Mouse (Mus musculus): Measurements from ENCODE around the gene 2210011C24Rik.
"Not testable (repeated sequence)": the region's sequence is repeated elsewhere in the genome, so short reads cannot be mapped to it uniquely, and the experiment has no call there.

Gene 2210011C24Rik

DNA sequence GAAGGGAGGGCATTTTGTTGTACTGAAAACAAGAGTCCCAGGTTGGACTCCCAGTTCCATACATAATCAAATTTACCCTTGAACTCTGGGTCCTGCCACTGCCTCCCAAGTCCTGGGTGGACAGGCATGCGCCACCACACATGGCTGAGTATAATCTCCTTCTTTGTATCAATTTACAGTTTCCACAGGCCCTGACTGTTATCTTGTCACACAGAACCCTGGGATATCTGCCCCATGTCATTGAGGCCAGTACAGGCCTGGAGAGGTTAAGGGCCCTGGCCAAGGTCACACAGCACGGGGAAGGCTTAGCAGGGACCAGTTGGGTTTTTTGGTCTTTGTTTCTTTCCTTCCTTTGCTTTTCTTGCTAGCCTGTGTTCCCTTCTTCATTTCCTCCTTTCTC lies 19.5 kb downstream of the 2210011C24Rik start:
- DNase-seq, result no peak

DNA sequence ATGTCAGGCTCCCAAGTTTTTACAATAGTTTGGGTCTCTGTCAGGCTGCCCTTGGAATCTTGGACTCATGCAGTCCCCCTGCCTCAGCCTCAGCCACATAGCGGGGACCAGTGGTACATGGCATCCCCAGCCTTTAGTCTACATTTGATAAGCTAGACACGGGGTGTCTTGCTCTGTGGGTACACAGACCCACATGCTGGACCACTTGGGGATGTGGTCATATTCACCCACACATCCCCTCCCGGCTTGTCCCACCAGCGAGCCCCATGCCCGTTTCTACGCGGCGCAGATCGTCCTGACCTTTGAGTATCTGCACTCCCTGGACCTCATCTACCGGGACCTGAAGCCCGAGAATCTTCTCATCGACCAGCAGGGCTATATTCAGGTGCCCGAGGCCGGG lies 21.8 kb downstream of the 2210011C24Rik start:
- no peak for DNase-seq

DNA sequence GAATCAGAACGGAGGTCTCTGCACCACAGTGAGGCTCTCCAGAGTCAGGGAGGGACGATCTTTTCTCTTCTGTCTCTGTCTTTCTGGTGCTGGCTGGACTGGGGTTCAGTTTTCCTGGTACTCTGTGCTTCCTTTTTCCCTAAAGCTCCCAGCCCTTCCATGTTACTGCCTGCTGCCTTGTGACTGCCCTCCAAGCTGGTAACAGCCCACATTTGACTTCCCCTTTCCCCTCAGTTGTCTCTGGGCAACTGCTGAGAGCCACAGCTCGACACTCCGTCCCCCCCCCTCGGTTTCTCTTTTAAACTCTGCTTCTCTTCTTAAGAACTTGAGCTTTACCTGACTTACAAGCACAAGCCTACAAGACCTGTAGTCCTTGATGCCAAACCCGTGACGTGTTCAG lies 22.7 kb downstream of the 2210011C24Rik start:
- DNase-seq, result no peak

DNA sequence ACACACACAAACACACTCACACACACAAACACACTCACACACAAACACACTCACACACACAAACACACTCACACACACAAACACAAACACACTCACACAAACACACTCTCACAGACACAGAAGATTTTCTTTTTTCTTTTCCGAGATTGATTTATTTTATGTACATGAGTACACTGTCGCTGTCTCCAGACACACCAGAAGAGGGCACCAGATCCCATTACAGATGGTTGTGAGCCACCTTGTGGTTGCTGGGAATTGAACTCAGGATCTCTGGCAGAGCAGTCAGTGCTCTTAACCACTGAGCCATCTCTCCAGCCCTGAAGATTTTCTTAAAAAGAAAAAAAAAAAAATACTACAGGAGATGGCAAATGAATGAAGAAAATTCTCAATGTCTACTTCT lies 28.7 kb downstream of the 2210011C24Rik start:
- DNase-seq, result not testable (repeated sequence)

DNA sequence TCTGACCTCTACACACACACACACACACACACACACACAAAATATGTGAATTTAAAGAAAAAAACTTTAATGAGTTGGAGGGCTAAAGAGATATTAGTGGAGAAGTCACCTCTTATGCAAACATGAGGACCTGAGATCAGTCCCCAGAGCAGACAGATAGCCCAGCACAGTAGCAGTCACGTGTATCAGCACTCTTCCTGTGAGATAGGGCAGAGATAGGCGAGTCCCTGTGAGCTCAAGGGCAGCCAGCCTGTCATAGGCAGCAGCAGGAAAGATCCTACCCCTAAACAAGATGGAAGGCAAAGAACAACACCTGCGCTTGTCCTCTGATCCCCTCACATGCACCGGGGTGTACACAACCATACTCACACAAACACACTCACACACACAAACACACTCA lies 29.5 kb downstream of the 2210011C24Rik start:
- DNase-seq, result no peak

DNA sequence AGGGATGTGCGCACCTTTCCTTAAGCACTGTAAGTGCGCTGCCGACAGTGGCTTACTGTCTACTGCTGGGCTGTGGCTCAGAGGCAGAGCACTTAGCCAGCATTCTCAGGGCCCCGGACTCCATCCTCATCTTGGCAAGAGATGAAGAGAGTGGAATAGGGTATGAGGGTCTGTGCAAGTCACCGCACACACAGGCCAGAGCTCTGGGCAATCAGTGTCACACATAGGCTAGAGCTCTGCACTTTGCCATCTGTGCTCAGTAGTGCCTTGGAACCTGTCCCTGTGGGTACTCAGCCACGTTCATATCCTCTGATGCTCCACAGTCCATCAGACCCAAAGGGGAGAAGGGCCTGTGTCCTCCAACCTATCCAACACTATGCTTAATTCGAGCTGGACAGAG lies 30.4 kb downstream of the 2210011C24Rik start:
- no peak for DNase-seq

DNA sequence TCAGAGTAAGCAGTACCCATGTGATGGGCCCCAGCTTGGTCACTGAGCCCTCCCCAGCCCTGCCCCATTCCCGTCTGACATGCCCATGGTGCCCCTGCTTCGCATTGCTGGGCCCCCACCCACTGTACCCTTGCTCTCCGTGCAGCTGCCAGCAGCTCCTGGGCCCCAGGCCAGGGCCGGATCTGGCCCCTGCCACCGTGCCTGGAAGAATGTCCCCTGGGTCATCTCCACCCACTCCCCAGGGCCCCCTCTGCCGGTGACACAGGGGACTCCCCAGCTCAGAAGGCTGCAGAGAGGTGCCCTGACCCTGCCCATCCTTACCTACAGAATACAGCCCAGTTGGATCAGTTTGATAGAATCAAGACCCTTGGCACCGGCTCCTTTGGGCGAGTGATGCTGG lies 31.1 kb downstream of the 2210011C24Rik start:
- DNase-seq, result no peak

DNA sequence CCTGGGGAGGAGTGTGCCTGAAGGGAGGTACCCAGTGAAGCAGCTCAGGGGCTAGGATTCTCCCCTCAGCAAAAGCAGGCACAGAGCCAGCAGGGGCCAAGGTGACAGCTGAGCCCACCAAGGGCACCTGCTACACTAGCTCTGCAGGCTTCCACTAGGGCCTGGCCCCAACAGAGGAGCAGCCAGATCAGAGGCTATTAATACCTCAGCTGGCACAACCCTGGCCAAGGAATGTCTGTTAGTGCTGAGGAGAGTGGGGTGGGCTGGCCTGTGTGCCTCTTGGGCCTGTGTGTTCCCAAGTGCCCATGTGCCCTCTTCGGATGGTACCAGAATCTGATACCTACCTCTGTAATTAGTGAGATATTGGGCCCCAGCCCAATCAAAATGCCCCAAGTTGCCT lies 31.7 kb downstream of the 2210011C24Rik start:
- DNase-seq, result no peak

DNA sequence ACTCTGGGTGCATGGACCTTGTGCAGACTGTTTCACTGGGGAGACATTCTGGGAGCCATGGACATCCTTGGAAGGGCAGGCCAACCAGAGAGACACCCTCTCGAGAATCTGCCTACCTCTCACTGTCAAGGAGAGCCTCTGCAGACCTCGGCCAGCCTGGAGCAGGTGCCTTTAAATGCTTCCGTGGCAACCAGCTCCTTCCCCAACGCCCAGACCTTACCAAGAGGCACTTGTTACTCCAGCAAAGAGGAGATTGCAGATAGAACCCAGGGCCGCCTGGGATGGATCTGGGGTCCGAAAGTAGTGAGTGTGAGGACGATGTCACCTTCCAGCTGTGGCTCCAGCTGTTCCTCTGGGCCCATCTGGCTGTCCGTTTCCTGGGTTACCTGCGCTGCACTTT lies 33.8 kb downstream of the 2210011C24Rik start:
- no peak for DNase-seq

DNA sequence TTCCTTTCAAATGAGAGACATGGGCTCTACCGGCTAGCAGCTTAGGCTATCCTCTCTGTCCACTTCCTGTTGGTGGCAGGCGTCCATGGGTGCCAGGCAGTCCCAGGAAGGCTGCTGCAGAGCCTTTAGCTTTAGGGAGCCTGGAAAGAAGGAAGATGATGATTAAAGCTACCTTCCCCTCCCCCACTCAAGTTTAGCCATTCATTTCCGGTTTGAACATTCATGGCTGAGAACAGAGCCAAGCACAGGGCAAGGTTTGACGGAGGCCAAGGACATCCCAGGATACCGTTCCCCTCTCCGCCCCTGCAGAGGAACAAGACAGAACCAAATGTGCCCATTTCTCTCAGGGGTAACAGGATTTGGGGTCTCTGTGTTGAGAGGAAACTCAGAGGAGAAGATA lies 34.3 kb downstream of the 2210011C24Rik start:
- no peak for DNase-seq

DNA sequence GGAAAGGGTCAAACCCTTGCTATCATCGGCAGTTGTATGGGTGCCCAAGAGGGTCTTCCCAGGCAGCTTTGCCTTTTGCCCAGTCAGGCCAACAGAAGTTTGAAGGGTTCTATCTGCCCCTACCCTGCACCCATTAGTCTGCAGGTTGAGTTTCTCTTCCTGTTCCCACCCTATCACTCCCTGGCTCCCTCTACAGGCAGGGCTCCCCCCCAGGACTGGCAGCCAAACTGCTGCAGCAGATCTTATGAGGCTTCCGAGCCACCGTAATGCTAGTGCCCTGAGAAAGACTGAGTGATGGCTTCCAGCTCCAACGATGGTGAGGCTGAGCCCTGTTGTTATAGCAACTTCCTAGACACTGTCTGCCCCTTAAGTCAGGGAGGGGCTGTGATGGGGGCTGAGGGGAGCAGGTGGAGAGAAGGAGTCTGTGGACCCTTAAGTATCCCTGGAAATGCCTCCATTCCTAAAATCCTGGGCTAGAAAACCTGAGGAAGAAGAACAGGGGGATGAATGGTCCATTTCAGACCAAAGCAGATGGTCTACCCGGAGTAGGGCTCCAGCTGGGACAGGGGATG lies 35.1 kb downstream of the 2210011C24Rik start:
- no peak for DNase-seq

DNA sequence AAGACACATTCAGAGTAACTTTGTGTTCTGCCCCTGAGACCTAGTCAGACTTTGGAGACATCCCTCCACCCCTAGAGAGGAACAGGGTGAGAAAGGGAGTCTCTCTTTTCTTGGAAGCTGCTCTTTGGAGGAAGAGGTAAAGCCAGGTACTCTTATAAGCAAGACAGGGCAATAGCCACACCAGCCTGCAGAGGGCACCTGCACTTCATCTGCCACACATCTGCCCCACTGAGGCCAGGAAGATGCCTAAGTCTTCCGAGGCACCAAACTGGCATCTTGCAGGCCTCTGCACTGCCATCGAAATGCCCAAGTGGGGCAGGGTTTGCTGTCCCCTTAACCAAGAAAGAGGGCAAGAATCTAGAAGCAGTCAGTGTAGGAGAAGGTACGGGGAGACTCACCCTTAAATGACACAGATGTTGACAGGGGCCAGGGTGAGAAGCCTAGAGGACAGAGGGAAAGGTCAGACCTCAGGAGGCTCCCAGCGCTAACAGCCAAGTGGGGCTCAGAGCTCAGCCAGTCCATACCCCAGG lies 35.8 kb downstream of the 2210011C24Rik start:
- DNase-seq, result no peak

DNA sequence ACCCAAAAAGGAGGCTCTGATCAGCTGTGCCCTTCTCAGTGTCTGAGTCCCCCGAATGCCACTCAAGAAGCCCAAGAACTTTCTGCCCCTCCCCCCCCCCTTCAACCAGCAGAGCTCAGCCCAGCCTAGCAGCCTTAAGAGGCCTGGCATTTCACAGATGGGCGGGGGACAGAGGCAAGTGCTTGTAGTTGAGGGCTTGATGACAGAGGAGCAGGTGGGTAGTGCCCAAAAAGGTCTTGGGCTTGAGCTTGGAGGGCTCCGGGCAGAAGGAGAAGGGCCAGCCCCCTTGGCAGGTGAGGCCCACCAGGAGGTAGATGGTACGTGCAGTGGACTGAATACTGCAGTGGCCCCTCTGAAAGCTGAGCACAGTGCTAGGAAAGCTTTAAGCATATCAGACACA lies 37.5 kb downstream of the 2210011C24Rik start:
- no peak for DNase-seq

DNA sequence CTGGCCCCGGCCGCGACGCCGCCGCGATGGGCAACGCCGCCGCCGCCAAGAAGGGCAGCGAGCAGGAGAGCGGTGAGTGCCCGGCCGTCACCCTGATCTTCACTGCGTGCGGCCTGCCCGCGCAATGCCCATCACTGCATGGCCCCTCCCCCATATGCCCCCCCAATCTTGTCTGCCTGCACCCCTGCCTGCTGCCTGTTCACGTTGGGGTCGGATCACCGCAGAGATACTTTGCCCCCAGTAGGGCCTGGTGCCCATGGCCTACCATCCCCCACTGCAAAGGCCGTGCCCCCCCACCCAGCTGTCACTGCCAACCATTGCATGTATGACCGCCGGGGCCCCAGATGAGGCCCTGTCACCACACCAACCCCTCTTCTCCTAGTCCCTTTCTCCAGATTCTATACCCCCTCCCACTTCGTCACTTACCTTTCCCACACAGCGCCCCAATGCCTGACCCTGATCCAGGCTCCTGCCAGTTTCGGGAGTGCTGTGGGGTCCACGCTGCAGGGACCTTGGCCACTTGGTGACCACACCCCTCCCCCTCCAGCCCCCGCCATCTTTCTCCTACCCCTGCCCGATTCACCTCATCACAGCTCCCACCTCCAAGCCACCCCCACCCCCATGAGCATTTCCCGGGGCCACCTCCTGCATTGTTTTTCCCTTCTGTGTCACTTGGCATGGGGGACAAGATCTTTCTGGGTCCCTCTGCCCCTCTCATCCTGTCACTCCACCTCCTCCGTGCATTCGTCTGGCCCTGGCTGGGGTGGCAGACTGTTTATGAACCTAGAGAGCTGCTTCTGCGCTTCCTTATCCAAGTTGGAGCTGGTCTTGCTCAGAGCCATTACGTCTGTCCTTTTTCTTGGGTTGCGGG lies 38.6 kb downstream of the 2210011C24Rik start:
- DNase-seq, result peak; percentile 39

DNA sequence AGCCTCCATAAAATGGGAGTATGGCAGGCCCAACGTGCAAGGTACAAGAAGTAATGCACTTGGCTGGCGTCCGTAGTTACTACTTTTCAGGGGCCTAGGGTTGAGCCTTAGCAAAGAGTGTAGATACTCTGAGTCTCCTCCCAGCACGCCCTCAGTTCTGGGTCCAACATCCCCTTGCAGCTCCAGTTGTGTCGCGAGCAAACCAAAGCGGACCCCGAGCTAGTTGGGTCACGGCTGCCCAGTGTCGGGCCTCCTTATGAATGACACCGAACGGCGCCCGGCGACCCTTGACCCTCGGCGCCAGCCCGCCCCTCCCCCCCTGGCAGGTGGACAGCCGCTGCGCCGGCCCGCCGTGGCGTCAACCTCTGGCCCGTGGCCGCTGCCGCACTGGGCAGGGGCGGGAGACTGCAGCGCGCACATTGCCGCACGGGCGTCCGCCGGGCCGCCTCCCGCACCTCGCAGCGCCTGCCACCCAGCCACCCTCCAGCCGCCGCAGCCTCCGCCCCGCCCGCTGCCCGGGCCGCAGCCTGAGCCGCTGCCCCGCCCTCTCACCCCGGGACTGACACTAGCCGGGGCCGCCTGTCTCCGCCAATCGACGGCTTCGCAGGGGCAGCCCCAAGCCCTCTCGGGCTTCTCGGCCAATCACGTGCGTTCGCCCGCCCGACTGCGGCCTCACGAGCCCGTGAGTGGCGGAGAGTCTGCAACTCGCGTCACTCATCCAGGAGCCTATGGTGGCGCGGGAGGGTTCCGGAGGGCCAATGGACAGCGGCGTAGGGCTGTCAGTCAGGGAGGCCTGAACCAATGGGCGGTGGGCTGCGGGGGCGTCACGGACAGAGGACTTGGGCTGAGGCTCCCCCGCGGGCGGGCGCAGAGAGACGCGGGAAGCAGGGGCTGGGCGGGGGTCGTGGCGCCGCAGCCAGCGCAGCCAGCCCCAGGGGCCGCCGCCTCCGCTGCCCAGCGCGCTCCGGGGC lies 39.5 kb downstream of the 2210011C24Rik start, which contains the start of gene Prkaca:
TSS of gene Prkaca (plus strand) at position 844 of the 971 bp plus-strand sequence.
- DNase-seq, result peak; percentile 98

DNA sequence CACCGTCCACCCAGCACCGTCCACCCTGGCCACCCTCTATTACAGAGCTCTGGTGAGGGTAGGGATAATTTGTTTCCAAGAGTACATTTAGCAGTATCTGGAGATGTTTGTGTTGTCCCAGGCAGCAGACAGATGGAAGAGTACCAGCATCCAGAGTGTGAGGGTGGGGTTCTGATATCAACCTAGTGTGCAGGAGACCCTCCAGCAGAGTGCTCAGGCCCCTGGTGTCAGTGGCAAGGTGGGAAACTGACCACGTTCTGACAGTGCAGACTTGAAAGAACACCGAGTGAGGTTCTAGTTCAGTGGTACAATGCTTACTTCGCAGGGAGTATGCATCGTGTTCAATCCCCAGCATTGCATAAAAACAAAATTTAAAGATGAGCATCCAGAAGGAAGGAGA lies 40.3 kb downstream of the 2210011C24Rik start:
- DNase-seq, result no peak

DNA sequence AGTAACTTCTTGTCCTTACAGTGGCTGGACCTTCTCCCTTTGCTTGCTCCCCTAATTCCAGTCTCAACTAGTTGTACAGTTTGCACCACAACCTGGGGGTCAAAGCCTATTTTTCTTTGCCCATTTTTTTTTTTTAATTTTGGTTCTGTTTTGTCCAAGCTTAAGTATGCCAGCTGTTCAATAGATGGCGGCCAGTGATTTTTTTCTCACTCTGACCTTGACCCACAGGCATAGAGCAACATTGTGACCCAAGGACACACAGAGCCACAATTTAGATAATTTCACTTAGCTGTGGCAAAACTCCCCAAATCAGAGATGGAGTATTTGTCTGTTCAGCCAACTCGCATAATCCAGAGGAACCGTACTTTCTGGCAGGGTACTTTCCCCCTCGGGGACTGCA lies 40.9 kb downstream of the 2210011C24Rik start:
- no peak for DNase-seq

DNA sequence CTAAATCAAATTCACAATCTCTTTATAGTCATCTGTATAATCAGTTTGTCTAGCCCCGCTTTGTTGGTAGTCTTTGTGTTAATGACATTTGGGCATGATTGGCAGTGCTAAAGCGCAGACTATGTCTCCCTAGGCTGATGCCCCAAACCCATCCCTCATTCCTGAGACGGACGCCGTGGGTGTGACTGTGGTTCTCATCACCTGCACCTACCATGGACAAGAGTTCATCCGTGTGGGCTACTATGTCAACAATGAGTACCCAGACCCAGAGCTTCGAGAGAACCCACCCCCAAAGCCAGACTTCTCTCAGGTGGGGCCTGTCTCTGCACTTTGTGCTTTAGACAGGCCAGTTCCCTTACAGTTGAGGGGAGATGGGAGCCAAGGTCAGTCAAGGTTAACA lies 44.3 kb downstream of the 2210011C24Rik start:
- no peak for DNase-seq

DNA sequence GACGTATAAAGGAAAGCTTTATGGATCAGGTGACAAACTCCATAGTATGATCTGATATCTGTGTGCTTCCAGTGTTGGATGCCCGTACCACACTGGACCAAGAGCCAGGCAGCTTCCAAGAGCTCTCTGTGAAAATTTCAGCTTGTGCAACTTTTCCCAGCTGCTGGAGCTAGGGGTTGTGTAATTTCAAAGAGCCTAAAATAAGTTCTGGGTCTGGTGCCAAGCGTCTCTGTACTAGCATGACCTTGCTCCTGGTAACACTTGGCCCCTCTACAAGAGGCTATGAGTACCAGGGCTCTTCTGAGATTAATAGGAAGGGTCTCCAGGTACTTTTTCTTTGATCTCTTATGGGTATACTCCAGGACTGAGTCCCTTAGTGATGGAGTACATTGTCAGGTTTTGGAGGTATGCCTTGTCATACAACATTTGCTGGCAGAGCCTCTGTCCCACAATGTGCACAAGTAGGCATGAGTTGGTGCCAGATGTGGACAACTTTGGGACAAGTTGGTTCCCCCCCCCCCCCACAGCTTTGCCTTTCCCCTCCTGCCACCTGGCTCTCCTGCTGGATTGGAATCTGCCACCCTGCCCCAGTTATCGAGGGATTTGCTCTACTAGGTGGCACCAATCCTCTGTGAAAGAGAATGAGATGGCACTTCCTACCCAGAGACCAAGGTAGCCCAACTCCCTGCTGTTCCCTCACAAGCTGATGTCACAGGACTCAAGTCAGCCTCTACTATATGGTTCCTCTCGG lies 47.8 kb downstream of the 2210011C24Rik start:
- no peak for DNase-seq
